Mouse (Mus musculus): ENCODE measurements around the gene Trpt1. TPM values are rescaled to one million over a fixed set of nuclear protein-coding genes. Genes with fewer than 3 reads are reported as not detected.

Gene Trpt1
- polyA plus RNA-seq, 1 experiment from 2014 or later = 29.8 TPM

DNA sequence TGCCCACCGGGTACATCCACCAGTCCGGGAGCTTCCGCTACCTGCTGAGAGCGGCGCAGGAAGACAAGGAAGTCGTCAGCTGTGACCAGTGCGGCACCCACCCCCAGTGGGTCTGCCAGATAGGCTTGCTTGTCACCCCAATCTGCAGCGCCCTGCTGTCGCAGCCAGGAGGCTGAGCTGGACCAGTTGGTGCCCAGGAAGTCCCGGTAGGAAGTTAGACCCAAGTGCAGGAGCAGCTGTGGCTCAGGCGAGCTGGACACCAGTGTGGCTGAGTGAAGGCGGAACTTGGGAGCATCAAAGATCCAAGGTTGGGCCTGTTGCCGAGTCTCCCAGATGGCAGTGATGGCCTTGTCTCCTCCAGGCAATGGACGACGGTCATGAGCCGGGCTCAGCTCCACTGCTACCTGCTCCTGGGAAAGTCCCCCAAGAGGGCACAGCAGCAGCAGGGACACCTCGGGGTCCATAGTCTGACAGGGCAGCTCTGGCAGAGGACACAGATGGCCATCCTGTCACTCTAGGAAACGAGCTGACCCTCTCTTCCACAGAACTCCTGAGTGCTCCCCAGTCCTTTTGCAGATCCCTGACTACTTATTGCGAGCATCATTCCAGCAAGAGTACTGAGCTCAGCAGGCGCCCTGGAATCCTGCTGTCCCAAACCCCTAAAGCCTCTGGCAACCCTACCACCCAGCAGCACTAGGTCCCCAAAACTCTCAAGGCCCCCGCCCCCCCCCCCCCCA is 508 bp upstream of the Trpt1 start:
- WGBS = 54% methylated on average over 19 of the region's 21 CpGs
- Histone ChIP-seq H3K27me3 (ENCODE audit: control insufficient read depth, insufficient read depth, low read length) (no peaks in the 10 kb centered on the region), H3K9me3 (ENCODE audit: control insufficient read depth, low read length) (no peaks in the 10 kb centered on the region), H3K4me1 (ENCODE audit: control insufficient read depth, insufficient read depth, low read length) (peaks cover 27% of the 10 kb centered on the region), H3K9ac (replicated peaks; ENCODE audit: low read depth, low read length) (peak overlapping the region; percentile 59), H3K4me3 (ENCODE audit: low read depth, low read length) (peak overlapping the region; percentile 51), H3K4me2 (ENCODE audit: low read depth, low read length) (peak overlapping the region; percentile 80), H3K36me3 (ENCODE audit: control insufficient read depth, insufficient read depth, low read length) (no peaks in the 10 kb centered on the region; the same call in 1 of the 2 replicates), H3K27ac (ENCODE audit: low read depth, low read length) (peak overlapping the region; percentile 40)
- no peak for ATAC-seq (ENCODE audit: low read depth)

DNA sequence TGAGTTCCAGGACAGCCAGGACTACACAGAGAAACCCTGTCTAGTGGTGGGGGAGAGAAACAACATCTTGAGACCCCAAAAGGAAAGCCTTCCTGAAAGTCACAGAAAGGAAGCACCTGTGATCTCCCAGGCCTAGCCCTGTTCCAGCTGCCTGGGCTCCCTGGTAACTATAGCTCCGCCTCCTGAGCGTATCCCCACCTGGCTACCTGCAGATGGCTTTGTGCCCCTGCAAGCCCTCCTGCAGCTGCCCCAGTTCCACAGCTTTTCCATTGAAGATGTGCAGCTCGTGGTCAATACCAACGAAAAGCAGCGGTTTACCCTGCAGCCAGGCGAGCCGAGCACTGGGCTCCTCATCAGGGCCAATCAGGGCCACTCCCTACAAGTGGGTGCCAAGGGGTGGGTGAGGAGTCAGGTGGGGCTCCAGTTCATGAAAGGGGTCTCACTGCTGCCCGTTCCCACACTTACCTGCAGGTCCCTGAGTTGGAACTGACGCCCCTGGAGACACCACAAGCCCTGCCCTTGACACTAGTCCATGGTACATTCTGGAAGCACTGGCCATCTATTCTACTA is 1.9 kb downstream of the Trpt1 start:
- no peaks in the 10 kb centered on the region; the same call in 1 of the 2 replicates for H3K36me3 ChIP-seq (ENCODE audit: control insufficient read depth, insufficient read depth, low read length)
- ATAC-seq (ENCODE audit: low read depth) = no peak
- no peak overlapping the region for H3K4me3 ChIP-seq (ENCODE audit: low read depth, low read length)
- 88% methylated on average over 9 of the region's 9 CpGs for WGBS
- no peaks in the 10 kb centered on the region for H3K27me3 ChIP-seq (ENCODE audit: control insufficient read depth, insufficient read depth, low read length)
- H3K4me1 ChIP-seq (ENCODE audit: control insufficient read depth, insufficient read depth, low read length) = peaks cover 26% of the 10 kb centered on the region
- no peak overlapping the region for H3K4me2 ChIP-seq (ENCODE audit: low read depth, low read length)
- no peak overlapping the region for H3K9ac ChIP-seq (replicated peaks; ENCODE audit: low read depth, low read length)
- no peak overlapping the region for H3K27ac ChIP-seq (ENCODE audit: low read depth, low read length)
- no peaks in the 10 kb centered on the region for H3K9me3 ChIP-seq (ENCODE audit: control insufficient read depth, low read length)

- Histone ChIP-seq H3K9me3 (ENCODE audit: control insufficient read depth, low read length) (no peaks in the 10 kb centered on the region), H3K27ac (ENCODE audit: low read depth, low read length) (no peak overlapping the region), H3K9ac (replicated peaks; ENCODE audit: low read depth, low read length) (no peak overlapping the region), H3K36me3 (ENCODE audit: control insufficient read depth, insufficient read depth, low read length) (no peaks in the 10 kb centered on the region; the same call in 1 of the 2 replicates), H3K4me1 (ENCODE audit: control insufficient read depth, insufficient read depth, low read length) (peaks cover 21% of the 10 kb centered on the region), H3K27me3 (ENCODE audit: control insufficient read depth, insufficient read depth, low read length) (no peaks in the 10 kb centered on the region), H3K4me2 (ENCODE audit: low read depth, low read length) (no peak overlapping the region), H3K4me3 (ENCODE audit: low read depth, low read length) (no peak overlapping the region)
- WGBS = 93% methylated on average over 19 of the region's 19 CpGs
- no peak for ATAC-seq (ENCODE audit: low read depth)
Observed at GRCm38 (mm10) chr19:6999360-7000063, 3.6 kb downstream of the Trpt1 start.

DNA sequence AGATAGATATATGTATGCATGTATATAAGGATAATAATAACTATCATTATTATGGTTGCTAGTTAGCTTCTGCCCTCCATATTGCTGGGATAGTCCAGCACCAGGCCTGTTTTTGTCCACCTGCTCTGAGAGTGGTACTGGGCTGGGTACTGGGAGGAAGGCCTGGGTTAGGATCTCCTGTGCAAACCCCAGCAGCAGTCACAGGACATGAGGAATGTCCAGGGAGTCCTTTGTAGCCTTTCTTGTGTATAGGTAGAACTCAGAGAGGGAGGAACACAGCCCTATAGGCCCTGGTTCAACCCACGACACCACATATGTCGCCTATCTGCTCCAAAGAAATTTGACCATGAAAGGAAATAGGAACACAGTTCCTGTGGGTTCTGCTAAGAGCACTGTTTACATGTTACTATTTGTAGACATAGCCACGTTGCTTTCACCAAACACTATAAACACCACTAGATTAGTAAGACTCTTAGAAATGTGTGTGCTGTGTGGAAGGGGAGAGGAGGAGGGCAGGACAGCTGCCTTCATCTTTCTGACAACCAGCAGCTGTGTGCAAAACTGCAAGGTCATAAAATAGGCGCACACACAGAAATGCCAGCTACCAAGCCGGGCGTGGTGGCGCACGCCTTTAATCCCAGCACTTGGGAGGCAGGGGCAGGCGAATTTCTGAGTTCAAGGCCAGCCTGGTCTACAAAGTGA is 11.1 kb downstream of the Trpt1 start:
- Histone ChIP-seq H3K9ac (replicated peaks; ENCODE audit: low read depth, low read length) (no peak overlapping the region), H3K4me1 (ENCODE audit: control insufficient read depth, insufficient read depth, low read length) (no peaks in the 10 kb centered on the region), H3K27me3 (ENCODE audit: control insufficient read depth, insufficient read depth, low read length) (no peaks in the 10 kb centered on the region), H3K4me3 (ENCODE audit: low read depth, low read length) (no peak overlapping the region), H3K9me3 (ENCODE audit: control insufficient read depth, low read length) (no peaks in the 10 kb centered on the region), H3K36me3 (ENCODE audit: control insufficient read depth, insufficient read depth, low read length) (no peaks in the 10 kb centered on the region), H3K27ac (ENCODE audit: low read depth, low read length) (no peak overlapping the region), H3K4me2 (ENCODE audit: low read depth, low read length) (no peak overlapping the region)
- 92% methylated on average over 9 of the region's 9 CpGs for WGBS
- no peak for ATAC-seq (ENCODE audit: low read depth)

DNA sequence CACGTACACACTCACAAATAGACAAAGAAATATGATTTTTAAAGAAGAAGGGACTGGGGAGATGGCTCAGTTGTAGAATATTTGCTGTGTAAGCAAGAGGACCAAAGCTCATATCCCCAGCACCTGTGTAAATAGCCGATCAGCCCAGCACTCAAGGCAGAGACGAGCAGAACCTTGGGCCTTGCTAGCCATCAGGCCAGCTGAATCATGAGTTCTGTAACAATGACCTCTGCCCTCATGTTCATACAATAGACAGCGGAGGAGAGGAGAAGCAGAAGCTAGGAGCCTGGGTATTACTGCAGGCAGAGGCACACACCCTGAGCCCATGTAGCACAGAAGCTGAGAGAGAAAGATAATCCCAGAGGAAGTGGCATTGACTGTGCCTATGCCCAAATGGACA is 16.5 kb downstream of the Trpt1 start:
- no peak overlapping the region for H3K27ac ChIP-seq (ENCODE audit: low read depth, low read length)
- no peak for ATAC-seq (ENCODE audit: low read depth)

GRCm38 (mm10) chr19:7013984-7014383 is 18.1 kb downstream of the Trpt1 start:
- Histone ChIP-seq H3K4me3 (ENCODE audit: low read depth, low read length) (no peak overlapping the region), H3K36me3 (ENCODE audit: control insufficient read depth, insufficient read depth, low read length) (no peaks in the 10 kb centered on the region; the same call in 1 of the 2 replicates), H3K4me2 (ENCODE audit: low read depth, low read length) (no peak overlapping the region), H3K9me3 (ENCODE audit: control insufficient read depth, low read length) (no peaks in the 10 kb centered on the region), H3K9ac (replicated peaks; ENCODE audit: low read depth, low read length) (no peak overlapping the region), H3K27ac (ENCODE audit: low read depth, low read length) (no peak overlapping the region), H3K4me1 (ENCODE audit: control insufficient read depth, insufficient read depth, low read length) (no peaks in the 10 kb centered on the region), H3K27me3 (ENCODE audit: control insufficient read depth, insufficient read depth, low read length) (no peaks in the 10 kb centered on the region)
- 93% methylated on average over 9 of the region's 9 CpGs for WGBS
- no peak for ATAC-seq (ENCODE audit: low read depth)

More for the DNA sequence above, 16.5 kb downstream of the Trpt1 start:
- H3K4me3 ChIP-seq (ENCODE audit: low read depth, low read length) = no peak overlapping the region
- H3K4me2 ChIP-seq (ENCODE audit: low read depth, low read length) = no peak overlapping the region
- no peaks in the 10 kb centered on the region for H3K4me1 ChIP-seq (ENCODE audit: control insufficient read depth, insufficient read depth, low read length)
- no peaks in the 10 kb centered on the region for H3K36me3 ChIP-seq (ENCODE audit: control insufficient read depth, insufficient read depth, low read length)
- no peaks in the 10 kb centered on the region for H3K9me3 ChIP-seq (ENCODE audit: control insufficient read depth, low read length)
- H3K9ac ChIP-seq (replicated peaks; ENCODE audit: low read depth, low read length) = no peak overlapping the region
- WGBS = 80% methylated on average over 4 of the region's 4 CpGs
- H3K27me3 ChIP-seq (ENCODE audit: control insufficient read depth, insufficient read depth, low read length) = no peaks in the 10 kb centered on the region

- H3K9me3 ChIP-seq (ENCODE audit: control insufficient read depth, low read length) = no peaks in the 10 kb centered on the region
- WGBS = 89% methylated on average over 18 of the region's 20 CpGs
- no peak overlapping the region for H3K4me3 ChIP-seq (ENCODE audit: low read depth, low read length)
- H3K9ac ChIP-seq (replicated peaks; ENCODE audit: low read depth, low read length) = no peak overlapping the region
- no peak overlapping the region for H3K27ac ChIP-seq (ENCODE audit: low read depth, low read length)
- H3K27me3 ChIP-seq (ENCODE audit: control insufficient read depth, insufficient read depth, low read length) = no peaks in the 10 kb centered on the region
- no peaks in the 10 kb centered on the region for H3K4me1 ChIP-seq (ENCODE audit: control insufficient read depth, insufficient read depth, low read length)
- ATAC-seq (ENCODE audit: low read depth) = no peak
- H3K4me2 ChIP-seq (ENCODE audit: low read depth, low read length) = no peak overlapping the region
- H3K36me3 ChIP-seq (ENCODE audit: control insufficient read depth, insufficient read depth, low read length) = peaks cover under 1% of the 10 kb centered on the region
Observed at GRCm38 (mm10) chr19:7014481-7015135, 18.7 kb downstream of the Trpt1 start.

DNA sequence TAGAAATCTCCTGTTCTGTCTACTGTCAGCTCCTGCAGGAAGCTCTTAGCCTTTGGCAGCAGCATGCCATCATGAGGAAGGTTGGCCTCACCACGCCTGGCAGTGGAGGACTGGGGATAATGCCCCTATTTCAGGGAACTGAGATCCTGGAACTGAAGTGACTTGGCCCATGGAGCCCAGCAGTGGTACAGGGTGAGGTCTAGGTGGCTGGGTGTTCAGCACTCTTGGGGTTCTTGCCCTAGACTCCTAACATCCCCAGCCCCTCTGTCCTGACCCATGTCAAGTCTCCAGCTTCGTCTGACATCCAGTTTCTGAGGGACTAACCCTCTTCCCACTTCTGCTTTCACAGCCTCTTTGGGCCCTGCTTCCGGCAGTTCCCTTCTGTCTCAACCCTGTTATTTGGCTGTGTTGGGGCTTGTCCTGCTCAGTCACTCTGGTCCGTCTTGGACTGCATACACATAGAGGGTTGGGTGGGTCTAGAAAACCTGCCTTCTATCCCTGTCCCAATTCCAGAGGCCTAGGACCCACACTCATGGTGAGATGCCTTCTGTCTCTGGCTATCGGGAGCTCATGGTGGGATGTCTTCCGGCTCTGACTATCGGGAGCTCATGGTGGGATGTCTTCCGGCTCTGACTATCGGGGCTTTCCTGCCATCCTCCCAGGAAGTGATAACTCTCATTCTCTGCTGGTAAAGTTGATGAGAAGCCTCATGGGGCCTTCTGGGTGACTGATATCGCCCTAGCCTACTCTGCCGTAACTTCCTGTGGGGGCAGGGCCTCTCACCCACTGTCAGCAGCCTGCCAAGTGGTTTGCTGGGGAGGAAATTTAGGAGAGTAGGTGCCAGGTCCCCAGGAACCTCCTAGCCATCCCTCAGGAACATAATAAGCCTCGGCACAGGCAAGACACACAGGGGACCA is 21.9 kb downstream of the Trpt1 start:
- no peak overlapping the region for H3K27ac ChIP-seq (ENCODE audit: low read depth, low read length)
- H3K4me1 ChIP-seq (ENCODE audit: control insufficient read depth, insufficient read depth, low read length) = no peaks in the 10 kb centered on the region
- H3K9me3 ChIP-seq (ENCODE audit: control insufficient read depth, low read length) = no peaks in the 10 kb centered on the region
- no peak overlapping the region for H3K4me3 ChIP-seq (ENCODE audit: low read depth, low read length)
- no peak overlapping the region for H3K4me2 ChIP-seq (ENCODE audit: low read depth, low read length)
- no peak overlapping the region for H3K9ac ChIP-seq (replicated peaks; ENCODE audit: low read depth, low read length)
- no peak for ATAC-seq (ENCODE audit: low read depth)
- 83% methylated on average over 12 of the region's 12 CpGs for WGBS
- H3K27me3 ChIP-seq (ENCODE audit: control insufficient read depth, insufficient read depth, low read length) = no peaks in the 10 kb centered on the region
- peaks cover 24% of the 10 kb centered on the region for H3K36me3 ChIP-seq (ENCODE audit: control insufficient read depth, insufficient read depth, low read length)

Data from neural tube, embryonic 14.5 days (tissue).